Mouse (Mus musculus) CH12.LX (cell line): ENCODE measurements around the gene Ugt1a8.

Experiments used
- CHD2 ChIP-seq: IDR thresholded peaks from 2 replicates; pipeline ENCODE4 v1.6.1; 2011; ENCODE audit warnings: low read length, improper control_type of control experiment
- CTCF ChIP-seq, 2 experiments: IDR thresholded peaks in 1 of 2; conservative IDR thresholded peaks in 1 of 2; 2 replicates each; pipeline ENCODE4 v1.5.1; 2011 to 2012; ENCODE audit warnings: low read depth in 2 of 2, low read length in 2 of 2, improper control_type of control experiment in 1 of 2, inconsistent platforms in 1 of 2, mild to moderate bottlenecking in 1 of 2, moderate library complexity in 1 of 2
- EP300 ChIP-seq: IDR thresholded peaks from 2 replicates; pipeline ENCODE4 v1.6.1; 2011; ENCODE audit warnings: low read length, improper control_type of control experiment
- IRF4 ChIP-seq: IDR thresholded peaks from 2 replicates; pipeline ENCODE4 v1.6.1; 2014; ENCODE audit warnings: low read depth, mild to moderate bottlenecking, inconsistent platforms, low read length, improper control_type of control experiment
- JUND ChIP-seq: conservative IDR thresholded peaks from 2 replicates; pipeline ENCODE4 v1.6.1; 2011; ENCODE audit warnings: low read depth, low read length, improper control_type of control experiment
- POLR2A ChIP-seq: IDR thresholded peaks from 2 replicates; pipeline ENCODE4 v1.6.1; 2011; ENCODE audit warnings: low read depth, mild to moderate bottlenecking, improper control_type of control experiment, low read length
- POLR2AphosphoS2 ChIP-seq: IDR thresholded peaks from 2 replicates; pipeline ENCODE4 v1.6.1; 2011; ENCODE audit warnings: low read depth, low read length, improper control_type of control experiment
- USF2 ChIP-seq: conservative IDR thresholded peaks from 2 replicates; pipeline ENCODE4 v1.6.1; 2011; ENCODE audit warnings: low read depth, low read length, improper control_type of control experiment
- ZMIZ1 ChIP-seq: IDR thresholded peaks from 2 replicates; pipeline ENCODE4 v1.6.1; 2012; ENCODE audit warnings: low read depth, mild to moderate bottlenecking, inconsistent platforms, low read length, improper control_type of control experiment

DNA sequence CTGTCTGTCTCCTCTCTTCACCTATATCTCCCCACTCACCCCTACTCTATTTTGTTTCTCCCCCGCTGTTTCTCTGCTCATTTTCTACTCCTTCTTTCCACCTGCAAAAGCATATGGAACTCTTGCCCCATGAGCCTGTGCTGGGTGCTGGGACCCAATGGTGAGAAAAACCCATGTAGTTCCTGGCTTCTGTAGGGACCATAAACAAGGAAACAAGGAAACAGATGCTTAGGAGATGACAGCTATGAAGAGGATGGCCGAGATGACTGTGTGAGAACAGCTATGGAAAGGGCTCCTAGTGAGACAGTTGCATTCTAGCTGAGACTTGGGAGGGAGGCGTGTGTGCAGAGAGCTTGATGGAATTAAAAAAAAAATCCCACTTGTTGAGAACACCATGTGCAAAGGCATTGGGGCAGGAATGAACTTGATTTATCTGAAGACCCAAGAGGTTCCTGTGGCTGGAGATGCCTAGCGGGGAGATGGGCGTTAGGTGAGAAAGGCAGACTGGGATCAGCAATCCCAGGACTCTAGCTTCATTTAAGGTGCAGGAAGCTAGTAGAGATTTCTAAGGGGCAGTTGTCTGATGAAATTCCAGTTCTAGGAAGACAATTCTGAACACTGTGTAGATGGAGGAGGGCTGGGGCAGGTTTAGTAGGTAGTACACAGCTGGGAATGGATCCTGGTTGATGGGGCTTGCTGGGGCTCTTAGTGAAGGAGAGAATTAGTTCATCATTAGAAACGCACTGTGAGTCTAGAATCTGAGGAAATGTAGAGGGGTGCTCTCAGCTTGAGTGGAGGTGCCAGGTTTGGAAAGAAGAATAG, 143.6 kb downstream of the Ugt1a8 start:
- no peak for TF ChIP-seq EP300
- TF ChIP-seq USF2 = no peak
- no peak for TF ChIP-seq POLR2AphosphoS2
- TF ChIP-seq CHD2 = no peak
- no peak for TF ChIP-seq IRF4
- no peak for TF ChIP-seq ZMIZ1
- TF ChIP-seq POLR2A = no peak
- TF ChIP-seq CTCF (conservative IDR thresholded peaks at IDR 0.05 in 1 of 2, IDR thresholded peaks at IDR 0.05 in 1 of 2; ENCODE audit: low read depth in 2 of 2, low read length in 2 of 2) = no peak
- TF ChIP-seq JUND = no peak
